Mouse (Mus musculus) liver, embryonic 12.5 days (tissue): Measurements from ENCODE around the gene Il9. TPM values are rescaled to one million over a fixed set of nuclear protein-coding genes. Genes with fewer than 3 reads are reported as not detected.

Source experiments
- ATAC-seq: fragments of 200-750 bp; cut with Nextera tagmentation; 2 replicates; pipeline ENCODE4 v1.8.0; 2017; ENCODE audit warnings: moderate number of reproducible peaks, mild to moderate bottlenecking, moderate library complexity
- H3K27ac ChIP-seq: fragments of 300-500 bp; sonication (generic); 2 replicates; pipeline ENCODE4 v1.5.1; 2016; ENCODE audit warnings: mild to moderate bottlenecking
- H3K27me3 ChIP-seq: fragments of 300-500 bp; sonication (generic); replicated peaks from 2 replicates; pipeline ENCODE4 v1.6.1; 2016; ENCODE audit warnings: mild to moderate bottlenecking, moderate library complexity
- H3K36me3 ChIP-seq: fragments of 300-500 bp; sonication (generic); 2 replicates; pipeline ENCODE4 v1.6.1; 2016; ENCODE audit warnings: mild to moderate bottlenecking, moderate library complexity
- H3K4me1 ChIP-seq: fragments of 300-500 bp; sonication (generic); 2 replicates; pipeline ENCODE4 v1.6.1; 2016
- H3K4me2 ChIP-seq: fragments of 300-500 bp; sonication (generic); 2 replicates; pipeline ENCODE4 v1.6.1; 2016; ENCODE audit warnings: mild to moderate bottlenecking, moderate library complexity
- H3K4me3 ChIP-seq: fragments of 300-500 bp; sonication (generic); 2 replicates; pipeline ENCODE4 v1.5.1; 2016; ENCODE audit warnings: mild to moderate bottlenecking, moderate library complexity
- H3K9ac ChIP-seq: fragments of 300-500 bp; sonication (generic); 2 replicates; pipeline ENCODE4 v1.6.1; 2016; ENCODE audit warnings: mild to moderate bottlenecking, moderate library complexity
- H3K9me3 ChIP-seq: fragments of 300-500 bp; sonication (generic); replicated peaks from 2 replicates; pipeline ENCODE4 v1.6.1; 2016; ENCODE audit warnings: mild to moderate bottlenecking, moderate library complexity
- WGBS: fragments of 180-500 bp; shearing (Covaris S2); methylation state at CpG from one replicate; pipeline ENCODE4 v1.1.7; 2016; ENCODE audit not compliant: insufficient replicate concordance; 5-methylcytosine and 5-hydroxymethylcytosine counted together
- polyA plus RNA-seq: library from polyadenylated mRNA; unstranded; fragments of >200 nt; fragmentation: Nextera tagmentation; extraction: Ambion mirVana; gene quantifications from 2 replicates; pipeline ENCODE4 v1.2.1, GENCODE M21; 2016

Gene Il9
- not detected in 2 replicates for polyA plus RNA-seq

GRCm38 (mm10) chr13:56482146-56482545 lies at the start of gene Il9:
TSS of gene Il9 (minus strand) at chr13:56482246.
- Histone ChIP-seq H3K4me1 (no peaks in the 10 kb centered on the region), H3K9ac (no peak within 1 kb of the TSS), H3K4me2 (no peak within 1 kb of the TSS), H3K4me3 (no peak within 1 kb of the TSS), H3K9me3 (no peaks in the 10 kb centered on the region), H3K27ac (no peak within 1 kb of the TSS), H3K36me3 (no peaks in the 10 kb centered on the region), H3K27me3 (no peaks in the 10 kb centered on the region)
- no peak for ATAC-seq
- WGBS = 72% methylated on average over 3 of the region's 3 CpGs

DNA sequence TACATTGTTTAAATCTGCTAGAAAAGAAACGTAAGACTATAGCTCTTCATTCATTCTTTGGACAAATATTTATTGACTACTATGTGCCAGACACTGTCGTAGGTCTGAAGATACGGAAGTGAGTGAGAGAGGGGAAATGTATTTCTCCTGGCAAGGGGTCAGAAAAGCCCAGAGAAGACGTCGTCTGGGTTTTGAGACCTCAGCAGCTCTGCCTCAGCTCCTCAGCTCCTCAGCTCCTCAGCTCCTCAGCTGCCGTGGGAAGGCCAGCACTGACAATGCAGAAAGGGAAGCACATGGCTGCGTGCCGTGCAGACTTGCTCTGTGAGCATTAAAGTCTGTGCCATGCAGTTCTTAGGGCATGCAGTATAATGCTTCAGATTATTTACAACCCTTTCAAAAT lies 47.6 kb upstream of the Il9 start:
- Histone ChIP-seq H3K27ac (no peak overlapping the region), H3K9me3 (no peaks in the 10 kb centered on the region), H3K4me1 (no peaks in the 10 kb centered on the region), H3K9ac (no peak overlapping the region), H3K36me3 (0 out of 2 replicates have a peak, but pooled peaks cover 4% of the 10 kb centered on the region), H3K27me3 (no peaks in the 10 kb centered on the region), H3K4me3 (no peak overlapping the region), H3K4me2 (no peak overlapping the region)
- WGBS = 30% methylated on average over 8 of the region's 8 CpGs
- no peak for ATAC-seq

DNA sequence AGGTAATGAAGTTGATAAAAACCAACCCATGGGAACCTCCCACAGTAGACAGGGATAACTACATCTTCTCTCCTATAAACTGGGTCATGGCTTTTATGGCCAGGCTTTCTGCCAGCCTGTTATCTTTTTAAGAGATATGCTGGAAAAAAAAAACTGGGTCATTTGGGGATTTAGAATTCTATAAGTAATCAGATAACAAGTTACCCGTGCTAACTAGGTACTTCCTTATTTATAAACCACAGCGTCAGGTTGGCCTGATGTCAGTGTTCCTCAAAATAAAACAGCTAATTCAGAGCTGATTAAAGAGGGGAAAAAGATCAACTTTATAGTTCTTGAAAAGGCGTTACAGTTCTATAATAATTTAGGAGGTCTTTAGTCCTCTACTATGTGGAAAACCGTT lies 47.0 kb upstream of the Il9 start:
- ATAC-seq = no peak
- Histone ChIP-seq H3K9ac (no peak overlapping the region), H3K4me1 (no peaks in the 10 kb centered on the region), H3K36me3 (no peaks in the 10 kb centered on the region), H3K27me3 (no peaks in the 10 kb centered on the region), H3K27ac (no peak overlapping the region), H3K4me2 (no peak overlapping the region), H3K9me3 (no peaks in the 10 kb centered on the region), H3K4me3 (no peak overlapping the region)
- WGBS = 34% methylated on average over 4 of the region's 4 CpGs

DNA sequence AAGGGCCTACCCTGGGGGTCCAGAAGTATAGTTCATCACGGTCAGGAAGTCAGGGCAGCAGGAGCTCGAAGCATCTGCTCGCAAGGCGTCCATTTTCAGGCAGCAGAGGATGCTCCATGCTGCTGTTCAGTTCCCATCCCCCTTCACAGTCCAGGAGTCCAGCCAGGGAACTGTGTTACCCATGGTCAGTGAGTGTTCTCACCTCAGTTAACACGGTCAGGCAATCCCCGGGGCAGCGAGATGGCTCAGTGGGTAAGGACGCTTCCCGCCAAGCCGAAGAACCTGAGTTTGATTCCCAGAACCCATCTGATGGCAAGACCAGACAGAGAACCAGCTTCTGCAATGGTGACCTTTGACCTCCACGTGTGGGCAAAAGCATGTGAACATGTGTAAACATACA lies 46.2 kb upstream of the Il9 start:
- H3K9ac ChIP-seq = no peak overlapping the region
- no peak overlapping the region for H3K4me2 ChIP-seq
- H3K4me3 ChIP-seq = no peak overlapping the region
- no peaks in the 10 kb centered on the region for H3K4me1 ChIP-seq
- H3K9me3 ChIP-seq = no peaks in the 10 kb centered on the region
- ATAC-seq = no peak
- no peak overlapping the region for H3K27ac ChIP-seq
- H3K27me3 ChIP-seq = no peaks in the 10 kb centered on the region
- WGBS = 78% methylated on average over 11 of the region's 11 CpGs
- no peaks in the 10 kb centered on the region for H3K36me3 ChIP-seq

- Histone ChIP-seq H3K4me2 (no peak overlapping the region), H3K9me3 (no peaks in the 10 kb centered on the region), H3K9ac (no peak overlapping the region), H3K36me3 (no peaks in the 10 kb centered on the region), H3K27me3 (no peaks in the 10 kb centered on the region), H3K27ac (no peak overlapping the region), H3K4me3 (no peak overlapping the region), H3K4me1 (peaks cover under 1% of the 10 kb centered on the region)
- WGBS = 81% methylated on average over 7 of the region's 7 CpGs
- ATAC-seq = no peak
Measured at GRCm38 (mm10) chr13:56527846-56528245, 45.8 kb upstream of the Il9 start.

- peaks cover 10% of the 10 kb centered on the region for H3K4me1 ChIP-seq
- H3K36me3 ChIP-seq = no peaks in the 10 kb centered on the region
- ATAC-seq = no peak
- no peak overlapping the region for H3K4me3 ChIP-seq
- H3K27ac ChIP-seq = no peak overlapping the region
- no peaks in the 10 kb centered on the region for H3K9me3 ChIP-seq
- H3K27me3 ChIP-seq = no peaks in the 10 kb centered on the region
- no peak overlapping the region for H3K9ac ChIP-seq
- no peak overlapping the region for H3K4me2 ChIP-seq
- 64% methylated on average over 12 of the region's 12 CpGs for WGBS
Measured at GRCm38 (mm10) chr13:56526871-56527270, 44.8 kb upstream of the Il9 start.

DNA sequence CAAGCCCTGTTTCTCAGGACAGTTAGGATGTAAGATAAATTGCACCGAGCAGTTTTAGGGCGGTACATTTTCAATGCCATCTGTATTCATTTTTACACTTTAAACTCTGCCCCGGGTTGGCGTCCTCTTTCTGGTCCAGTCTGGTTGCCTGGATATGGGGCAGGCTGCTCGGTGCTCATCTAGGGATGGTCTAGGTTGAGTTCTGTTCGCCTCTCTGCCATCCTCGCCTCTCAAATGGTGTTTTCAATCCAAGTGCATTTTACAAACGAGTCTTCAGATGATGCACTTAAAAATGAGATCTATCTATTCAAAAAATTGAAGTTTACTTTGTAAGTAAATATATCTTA lies 40.7 kb upstream of the Il9 start:
- 7% methylated on average over 8 of the region's 8 CpGs for WGBS
- Histone ChIP-seq H3K4me1 (peaks cover 12% of the 10 kb centered on the region), H3K27me3 (no peaks in the 10 kb centered on the region), H3K9me3 (no peaks in the 10 kb centered on the region), H3K27ac (no peak overlapping the region), H3K4me2 (peak overlapping the region; percentile 93), H3K9ac (peak overlapping the region; percentile 63), H3K36me3 (no peaks in the 10 kb centered on the region), H3K4me3 (peak overlapping the region; percentile 63)
- no peak for ATAC-seq

DNA sequence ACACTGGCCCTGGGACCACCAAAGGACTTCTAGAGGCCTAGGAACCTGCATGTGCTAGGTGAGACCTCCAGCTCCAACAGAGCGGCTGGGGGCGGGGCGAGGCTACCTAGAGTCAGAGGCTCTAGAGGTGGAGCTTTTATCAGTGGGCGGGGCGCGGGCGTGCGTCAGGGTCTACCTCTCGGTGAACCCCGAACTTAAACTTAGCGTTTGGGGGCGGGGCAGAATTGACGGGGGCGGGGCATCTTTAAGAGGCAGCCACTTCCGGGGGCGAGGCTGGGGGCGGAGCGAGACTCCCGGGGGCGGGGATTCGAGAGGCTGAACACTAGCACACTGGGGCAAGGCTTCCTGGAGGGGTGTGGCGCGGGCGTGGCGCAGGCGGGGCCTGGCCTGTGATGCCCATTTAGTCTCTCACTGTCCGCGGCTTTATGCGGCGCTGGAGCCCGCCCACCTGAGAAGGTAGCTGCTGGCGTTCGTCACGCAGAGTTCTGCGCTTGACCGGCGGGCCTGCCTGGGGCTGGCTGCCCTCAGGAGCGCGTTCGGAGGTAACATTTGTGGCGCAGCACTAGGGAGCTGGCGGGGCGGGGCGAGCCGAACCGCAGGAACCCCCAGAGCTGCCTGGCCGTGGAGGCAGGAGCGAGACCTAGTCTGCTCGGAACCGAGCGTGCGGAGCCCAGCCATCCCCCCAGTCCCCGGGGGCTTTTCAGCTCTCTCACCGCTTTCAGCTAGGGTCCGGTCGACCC lies 40.2 kb upstream of the Il9 start, which contains the start of gene Fbxl21:
TSS of gene Fbxl21 (plus strand) at position 392 of the 740 bp plus-strand sequence.
- Histone ChIP-seq H3K4me3 (peak within 1 kb of the TSS; percentile 63), H3K27me3 (no peaks in the 10 kb centered on the region), H3K36me3 (no peaks in the 10 kb centered on the region), H3K9me3 (no peaks in the 10 kb centered on the region), H3K27ac (no peak within 1 kb of the TSS), H3K9ac (peak within 1 kb of the TSS; percentile 63), H3K4me2 (peak within 1 kb of the TSS; percentile 93), H3K4me1 (peaks cover 12% of the 10 kb centered on the region)
- ATAC-seq = peak; percentile 97
- 2% methylated on average over 53 of the region's 56 CpGs for WGBS

DNA sequence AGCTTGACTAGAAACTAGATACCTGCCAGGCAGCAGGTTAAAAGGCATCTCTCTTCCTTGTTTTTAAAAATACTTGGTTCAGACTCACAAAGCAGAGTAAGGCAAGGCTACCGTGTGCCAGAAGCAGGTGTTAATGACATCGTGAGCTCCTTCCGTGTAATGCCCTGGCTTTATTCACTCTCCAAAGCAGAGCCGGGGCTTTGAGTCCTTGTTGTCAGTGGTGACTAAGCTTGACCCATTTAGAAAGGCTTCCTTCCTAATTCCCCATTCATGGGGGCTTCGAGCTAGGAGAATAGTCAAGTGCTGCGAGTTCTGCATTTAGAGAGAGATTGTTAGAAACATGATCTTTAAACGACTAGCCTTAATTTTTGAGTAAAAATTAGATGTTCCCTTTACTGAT lies 34.8 kb upstream of the Il9 start:
- no peak overlapping the region for H3K9ac ChIP-seq
- H3K36me3 ChIP-seq = no peaks in the 10 kb centered on the region
- H3K4me1 ChIP-seq = peaks cover 2% of the 10 kb centered on the region
- no peak overlapping the region for H3K27ac ChIP-seq
- WGBS = 48% methylated on average over 7 of the region's 7 CpGs
- H3K27me3 ChIP-seq = no peaks in the 10 kb centered on the region
- H3K4me3 ChIP-seq = no peak overlapping the region
- no peak for ATAC-seq
- no peaks in the 10 kb centered on the region for H3K9me3 ChIP-seq
- no peak overlapping the region for H3K4me2 ChIP-seq

DNA sequence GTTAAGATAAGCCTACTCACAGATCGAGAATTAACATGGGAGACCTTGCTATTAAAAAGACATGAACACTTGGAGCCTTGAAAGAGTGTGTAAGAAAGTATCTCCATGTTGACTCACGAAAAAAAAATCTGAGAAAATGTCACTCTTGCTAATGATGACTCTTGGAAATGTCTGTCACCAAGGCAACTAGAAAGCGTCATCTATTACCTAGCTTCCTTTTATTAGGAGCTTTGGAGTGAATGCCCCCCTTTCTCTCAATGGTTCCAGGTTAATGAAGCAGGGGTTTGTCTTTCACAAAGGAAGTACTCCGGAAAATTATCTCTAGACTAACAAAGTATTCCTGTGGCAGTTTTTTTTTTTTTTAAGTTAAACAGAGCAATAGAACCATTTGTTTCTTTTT lies 34.3 kb upstream of the Il9 start:
- H3K9me3 ChIP-seq = no peaks in the 10 kb centered on the region
- no peak overlapping the region for H3K4me2 ChIP-seq
- no peak overlapping the region for H3K4me3 ChIP-seq
- no peak for ATAC-seq
- no peak overlapping the region for H3K9ac ChIP-seq
- no peak overlapping the region for H3K27ac ChIP-seq
- no peaks in the 10 kb centered on the region for H3K4me1 ChIP-seq
- no peaks in the 10 kb centered on the region for H3K36me3 ChIP-seq
- H3K27me3 ChIP-seq = no peaks in the 10 kb centered on the region
- WGBS = 58% methylated on average over 4 of the region's 4 CpGs

DNA sequence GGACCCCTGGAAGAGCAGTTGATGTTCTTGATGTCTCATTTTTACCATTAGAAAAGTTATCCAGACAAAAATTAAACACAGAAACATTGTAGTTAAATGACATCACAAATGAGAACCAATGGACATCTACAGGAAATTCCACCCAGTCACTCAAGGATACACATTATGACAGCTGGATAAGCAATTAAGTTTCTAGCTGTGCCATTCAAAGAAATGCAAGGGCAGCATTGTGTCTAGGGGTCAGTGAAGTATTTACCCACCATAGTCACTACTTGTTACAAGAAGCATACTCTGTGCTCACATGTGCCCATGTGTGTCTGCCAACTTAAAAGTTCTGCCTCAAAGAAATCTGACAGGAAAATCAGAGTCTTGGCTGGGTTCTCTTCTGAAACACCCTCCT lies 31.5 kb upstream of the Il9 start:
- ATAC-seq = no peak
- Histone ChIP-seq H3K9me3 (no peaks in the 10 kb centered on the region), H3K4me1 (no peaks in the 10 kb centered on the region), H3K4me2 (no peak overlapping the region), H3K4me3 (no peak overlapping the region), H3K9ac (no peak overlapping the region), H3K27ac (no peak overlapping the region), H3K36me3 (no peaks in the 10 kb centered on the region), H3K27me3 (no peaks in the 10 kb centered on the region)

GRCm38 (mm10) chr13:56509796-56510195 lies 27.8 kb upstream of the Il9 start:
- no peaks in the 10 kb centered on the region for H3K4me1 ChIP-seq
- no peak overlapping the region for H3K4me3 ChIP-seq
- no peak overlapping the region for H3K9ac ChIP-seq
- WGBS = 68% methylated on average over 2 of the region's 2 CpGs
- ATAC-seq = no peak
- H3K4me2 ChIP-seq = no peak overlapping the region
- no peaks in the 10 kb centered on the region for H3K9me3 ChIP-seq
- no peaks in the 10 kb centered on the region for H3K36me3 ChIP-seq
- H3K27ac ChIP-seq = no peak overlapping the region
- H3K27me3 ChIP-seq = no peaks in the 10 kb centered on the region
